Mouse (Mus musculus) megakaryocyte-erythroid progenitor cell, adult 5-6 weeks (primary cell): ENCODE measurements at regions not wholly inside any gene's neighbourhood (a gene's known extent, or its start where the extent isn't known, plus 50 kb on each side); places are given as distances from the start of the nearest gene placed in this dataset.

Experiments
- ATAC-seq: replicated peaks from 2 replicates; pipeline ENCODE4 v1.8.0; 2016; ENCODE audit warnings: mild to moderate bottlenecking, inconsistent platforms; ENCODE audit not compliant: severe bottlenecking, poor library complexity, low FRiP score, low TSS enrichment

DNA sequence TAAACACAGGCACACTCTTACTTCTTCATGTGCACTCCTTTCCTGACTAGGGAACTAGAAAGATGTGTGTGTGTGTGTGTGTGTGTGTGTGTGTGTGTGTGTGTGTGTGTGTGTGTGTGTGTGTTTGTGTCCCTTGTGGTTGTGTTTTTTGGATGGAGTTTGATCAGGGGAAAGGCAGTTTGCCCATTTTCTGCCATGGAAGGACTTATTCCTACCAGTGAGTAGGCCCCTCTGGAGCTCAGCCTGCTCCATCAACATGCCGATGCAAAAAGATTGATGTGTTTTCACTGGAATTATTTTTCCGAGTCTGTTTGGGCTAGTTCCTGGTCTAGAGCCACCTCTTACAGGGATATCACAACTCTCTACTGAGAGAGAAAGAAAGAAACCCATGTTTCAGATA lies 120.6 kb downstream of the Qpct start:
- no peak for ATAC-seq

DNA sequence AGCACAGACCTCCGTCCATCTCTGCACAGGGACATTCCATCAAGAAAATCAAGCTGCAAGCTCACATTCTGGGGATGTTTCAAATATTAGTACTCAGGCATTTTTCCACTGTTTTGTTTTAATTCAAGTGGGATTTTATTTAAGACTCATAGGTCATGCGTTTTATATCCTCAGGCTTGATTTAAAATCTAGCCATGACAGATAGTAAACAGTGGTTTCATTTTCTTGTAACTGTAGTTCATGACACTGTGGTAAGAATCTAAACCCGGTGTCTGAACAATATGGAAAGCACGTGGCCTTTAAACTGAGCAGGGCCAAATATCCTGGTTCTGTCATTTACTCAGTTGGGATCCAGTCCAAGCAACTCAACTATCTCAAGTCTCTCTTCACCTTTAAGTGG lies 119.0 kb downstream of the Qpct start:
- no peak for ATAC-seq

- no peak for ATAC-seq
Observed at GRCm38 (mm10) chr17:79167198-79167597, 115.5 kb downstream of the Qpct start.

DNA sequence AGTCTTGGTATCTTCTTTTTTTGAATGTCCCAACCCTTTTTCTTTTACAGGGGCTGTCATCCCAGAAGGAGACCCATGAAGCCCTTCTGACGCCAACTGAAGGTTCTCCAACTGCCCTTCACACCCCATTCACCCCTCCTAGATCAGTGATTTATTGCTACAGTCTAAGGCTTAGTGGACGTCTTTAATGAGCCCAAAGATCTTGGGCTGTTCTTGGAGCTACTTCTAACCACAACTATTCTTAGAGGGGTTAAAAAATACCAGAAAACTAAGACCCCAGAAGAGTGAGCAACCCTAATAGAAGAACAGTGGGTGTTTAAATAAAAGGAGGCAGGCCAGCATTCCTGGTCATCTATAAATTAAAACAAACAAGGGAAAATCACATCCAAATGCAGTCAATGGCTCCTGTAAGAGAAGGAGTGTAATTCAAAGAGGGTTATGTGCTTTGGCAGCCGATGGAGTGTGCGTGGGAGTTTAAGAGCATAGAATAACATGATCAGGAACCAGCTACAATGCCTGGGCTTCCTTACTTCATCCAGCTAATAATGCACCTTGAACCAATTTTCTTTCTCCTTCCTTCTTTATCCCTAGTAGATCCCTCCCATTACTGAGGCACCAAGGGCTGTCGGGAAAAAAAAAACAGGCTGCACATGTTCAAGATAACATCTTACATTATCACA lies 113.3 kb downstream of the Qpct start:
- no peak for ATAC-seq

DNA sequence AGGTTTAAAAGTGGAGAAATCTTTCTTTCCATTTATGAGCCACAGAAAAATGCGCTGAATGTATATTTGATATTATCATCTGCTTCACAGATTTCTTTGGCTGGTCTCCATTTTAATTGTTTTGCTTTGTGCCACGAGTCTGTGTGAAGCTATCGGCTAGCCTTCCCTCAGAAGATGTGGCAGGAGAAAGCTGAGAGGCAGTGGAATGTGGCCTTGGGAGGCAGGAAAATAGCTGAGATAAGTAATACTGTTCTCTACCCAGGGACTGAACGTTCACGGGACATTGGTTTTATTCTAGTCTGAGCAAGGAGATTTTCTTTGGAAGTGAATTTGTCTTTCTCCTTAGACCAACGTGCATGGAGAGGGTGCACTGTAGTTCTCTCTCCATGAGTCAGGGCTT lies 112.3 kb downstream of the Qpct start:
- ATAC-seq, result no peak

- ATAC-seq, result no peak
Observed at GRCm38 (mm10) chr17:79154138-79154537, 102.4 kb downstream of the Qpct start.

DNA sequence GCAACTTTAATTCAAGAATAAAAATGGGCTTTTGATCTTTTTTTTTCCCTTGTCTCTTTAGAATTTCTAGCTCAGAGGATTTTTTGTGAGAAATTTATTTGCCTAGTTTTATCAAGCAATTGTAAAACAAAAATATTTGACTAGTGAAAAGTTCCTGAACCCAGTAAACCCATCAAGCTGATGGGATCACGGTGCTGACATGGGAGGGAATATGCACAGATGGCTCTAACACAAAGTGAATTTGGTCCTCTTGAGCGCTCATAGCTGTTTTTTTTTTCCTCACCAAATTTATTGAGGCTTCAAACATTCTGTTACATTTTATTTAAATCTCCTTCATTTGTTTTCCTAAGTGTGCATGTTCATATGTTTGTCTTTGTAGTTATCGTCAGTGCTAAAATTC lies 101.1 kb downstream of the Qpct start:
- ATAC-seq, result no peak

DNA sequence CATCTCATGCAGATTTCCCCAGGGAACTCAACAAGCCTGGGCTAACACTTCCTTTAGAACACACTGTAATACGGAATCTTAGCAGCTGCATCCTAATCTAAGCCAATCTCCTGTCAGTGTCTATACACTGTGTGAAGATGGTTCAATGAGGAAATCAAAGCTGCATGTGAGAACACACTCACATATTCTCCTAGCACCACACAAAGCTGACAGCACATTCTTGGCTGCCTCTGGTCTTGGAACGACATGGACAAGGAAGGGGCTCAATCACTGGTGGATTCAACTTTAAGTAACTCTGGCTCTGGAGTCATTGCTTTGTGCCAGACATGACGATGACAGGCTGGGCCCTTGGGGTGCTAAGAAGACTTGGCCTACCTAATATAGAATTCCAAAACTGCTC lies 96.2 kb downstream of the Qpct start:
- no peak for ATAC-seq

- ATAC-seq, result no peak
Observed at GRCm38 (mm10) chr17:79144913-79145625, 93.4 kb downstream of the Qpct start.

- ATAC-seq, result no peak
Observed at GRCm38 (mm10) chr17:79143031-79143430, 91.3 kb downstream of the Qpct start.
